Mouse (Mus musculus) heart, adult 2 months (tissue): ENCODE measurements around the gene Klrb1c. TPM values are rescaled to one million over a fixed set of nuclear protein-coding genes. Genes with fewer than 3 reads are reported as not detected.

ENCODE experiments used
- DNase-seq, 2 experiments: peaks; one replicate each; pipeline ENCODE4 v3.0.0; 2021
- H3K27ac ChIP-seq: fragments of 200-600 bp; 2 replicates; pipeline ENCODE4 v1.8.1; 2022
- H3K27me3 ChIP-seq: fragments of 200-500 bp; 2 replicates; pipeline ENCODE4 v1.6.1; 2012; ENCODE audit warnings: mild to moderate bottlenecking, low read length, inconsistent platforms, mixed read lengths; ENCODE audit not compliant: control insufficient read depth, insufficient read depth
- H3K36me3 ChIP-seq: fragments of 200-500 bp; 2 replicates; pipeline ENCODE4 v1.6.1; 2012; ENCODE audit warnings: low read length, inconsistent platforms; ENCODE audit not compliant: control insufficient read depth, insufficient read depth
- H3K4me1 ChIP-seq: fragments of 200-500 bp; 2 replicates; pipeline ENCODE4 v1.6.1; 2011; ENCODE audit warnings: low read length; ENCODE audit not compliant: control insufficient read depth, insufficient read depth
- H3K4me3 ChIP-seq: fragments of 200-600 bp; 2 replicates; pipeline ENCODE4 v1.8.1; 2022
- H3K79me2 ChIP-seq: fragments of 200-500 bp; replicated peaks from 2 replicates; pipeline ENCODE4 v1.6.1; 2012; ENCODE audit warnings: mild to moderate bottlenecking, inconsistent platforms, low read length, moderate library complexity, mixed read lengths; ENCODE audit not compliant: control insufficient read depth, insufficient read depth
- H3K9ac ChIP-seq: fragments of 200-500 bp; 2 replicates; pipeline ENCODE4 v1.6.1; 2012; ENCODE audit warnings: low read depth, mild to moderate bottlenecking, control low read depth, inconsistent platforms, low read length, mixed read lengths
- CTCF ChIP-seq: fragments of 200-600 bp; IDR thresholded peaks from 2 replicates; pipeline ENCODE4 v1.8.1; 2022; ENCODE audit warnings: antibody characterized with exemption, mild to moderate bottlenecking, moderate library complexity
- EP300 ChIP-seq: fragments of 200-500 bp; IDR thresholded peaks from 2 replicates; pipeline ENCODE4 v1.6.1; 2011; ENCODE audit warnings: low read depth, low read length, control low read depth; ENCODE audit not compliant: insufficient read depth
- POLR2A ChIP-seq: fragments of 200-500 bp; IDR thresholded peaks from 2 replicates; pipeline ENCODE4 v1.6.1; 2011; ENCODE audit warnings: mild to moderate bottlenecking, low read depth, low read length, control low read depth; ENCODE audit not compliant: insufficient read depth
- WGBS: fragments of 180-500 bp; shearing (Covaris S2); methylation state at CpG from one replicate; pipeline ENCODE4 v1.1.7; 2018; 5-methylcytosine and 5-hydroxymethylcytosine counted together
- intact Hi-C: fragments of 180-260 bp; cut with DNase I; formaldehyde crosslinking; loops from one replicate; pipeline ENCODE4 v1.15.1; 2025
- long read RNA-seq: library from polyadenylated mRNA; stranded (forward); transcript quantifications from one replicate; pipeline ENCODE4 v2.0.0, GENCODE M21; 2021
- polyA plus RNA-seq: library from polyadenylated mRNA; depleted of rRNA; stranded (reverse); fragments of >200 nt; gene quantifications from 2 replicates; pipeline ENCODE4 v1.2.3, GENCODE M21; 2012; rRNA removed
- total RNA-seq, 2 experiments: library from RNA; stranded (reverse); gene quantifications; 2 replicates each; pipeline ENCODE4 v1.2.3; 2021

Klrb1c gene
- total RNA-seq (under 1 TPM; 0.18 TPM), polyA plus RNA-seq (0.20 and 0.92 TPM in 2 replicates)
- long read RNA-seq: 0 reads

GRCm38 (mm10) chr6:128789115-128789514, at the start of gene Klrb1c:
Gene Klrb1c, minus strand, starts transcription at chr6:128789215.
- WGBS: 96% methylated on average over 2 of the region's 2 CpGs
- no peaks in the 10 kb centered on the region for H3K27me3 ChIP-seq
- H3K79me2 ChIP-seq: no peaks in the 10 kb centered on the region
- TF ChIP-seq POLR2A (no peak), EP300 (no peak), CTCF (no peak)
- intact Hi-C loops: no loop called here
- H3K4me1 ChIP-seq: no peaks in the 10 kb centered on the region
- no peak within 1 kb of the TSS for H3K4me3 ChIP-seq
- no peak within 1 kb of the TSS for H3K9ac ChIP-seq
- H3K36me3 ChIP-seq: no peaks in the 10 kb centered on the region
- no peak within 1 kb of the TSS for H3K27ac ChIP-seq
- DNase-seq: no peak

GRCm38 (mm10) chr6:128837454-128838341, 48.7 kb upstream of the Klrb1c start:
- WGBS: 3% methylated on average over 14 of the region's 14 CpGs
- H3K4me3 ChIP-seq: peak overlapping the region; percentile 92
- intact Hi-C loops: loop anchor here (1.0 kb wide), 2 partner anchors 34 to 73 kb away; no protein-coding TSS in a partner anchor
- H3K79me2 ChIP-seq: no peaks in the 10 kb centered on the region
- peak overlapping the region; percentile 75 for H3K9ac ChIP-seq
- peak overlapping the region; percentile 97 for H3K27ac ChIP-seq
- H3K36me3 ChIP-seq: no peaks in the 10 kb centered on the region
- peaks cover 4% of the 10 kb centered on the region; the same call in 1 of the 2 replicates for H3K4me1 ChIP-seq
- no peaks in the 10 kb centered on the region for H3K27me3 ChIP-seq
- TF ChIP-seq POLR2A (no peak), EP300 (no peak), CTCF (no peak)
- no peak for DNase-seq

GRCm38 (mm10) chr6:128836955-128837334, 47.9 kb upstream of the Klrb1c start:
- Histone ChIP-seq H3K9ac (no peak overlapping the region), H3K79me2 (no peaks in the 10 kb centered on the region), H3K27ac (no peak overlapping the region; the same call in 1 of the 2 replicates)

GRCm38 (mm10) chr6:128836191-128836954, 47.4 kb upstream of the Klrb1c start:
- no peaks in the 10 kb centered on the region for H3K36me3 ChIP-seq
- TF ChIP-seq CTCF: no peak
- TF ChIP-seq EP300: no peak
- no peak for TF ChIP-seq POLR2A
- no peak for DNase-seq
- H3K4me1 ChIP-seq: peaks cover 3% of the 10 kb centered on the region; the same call in 1 of the 2 replicates
- 73% methylated on average over 8 of the region's 8 CpGs for WGBS
- no peaks in the 10 kb centered on the region for H3K79me2 ChIP-seq
- intact Hi-C loops: no loop called here
- no peaks in the 10 kb centered on the region for H3K27me3 ChIP-seq
- H3K27ac ChIP-seq: no peak overlapping the region
- no peak overlapping the region for H3K4me3 ChIP-seq
- H3K9ac ChIP-seq: no peak overlapping the region

More at GRCm38 (mm10) chr6:128836955-128837334, 47.9 kb upstream of the Klrb1c start:
- Histone ChIP-seq H3K36me3 (no peaks in the 10 kb centered on the region), H3K4me3 (peak overlapping the region; percentile 92), H3K4me1 (peaks cover 3% of the 10 kb centered on the region; the same call in 1 of the 2 replicates), H3K27me3 (no peaks in the 10 kb centered on the region)
- no peak for DNase-seq
- WGBS: 82% methylated on average over 6 of the region's 6 CpGs
- intact Hi-C loops: no loop called here
- TF ChIP-seq EP300 (no peak), POLR2A (no peak), CTCF (no peak)

- intact Hi-C loops: no loop called here
- WGBS: 64% methylated on average over 4 of the region's 4 CpGs
Observed at GRCm38 (mm10) chr6:128835571-128835970, 46.6 kb upstream of the Klrb1c start.

More at GRCm38 (mm10) chr6:128835571-128835970, 46.6 kb upstream of the Klrb1c start:
- no peak overlapping the region for H3K27ac ChIP-seq
- H3K27me3 ChIP-seq: no peaks in the 10 kb centered on the region
- no peaks in the 10 kb centered on the region for H3K36me3 ChIP-seq
- TF ChIP-seq CTCF (no peak), EP300 (no peak), POLR2A (no peak)
- H3K79me2 ChIP-seq: no peaks in the 10 kb centered on the region
- H3K9ac ChIP-seq: no peak overlapping the region
- H3K4me1 ChIP-seq: peaks cover 3% of the 10 kb centered on the region; the same call in 1 of the 2 replicates
- H3K4me3 ChIP-seq: no peak overlapping the region
- no peak for DNase-seq
